Mouse (Mus musculus): ENCODE measurements around the gene Snx32. TPM values are rescaled to one million over a fixed set of nuclear protein-coding genes. Genes with fewer than 3 reads are reported as not detected.

The Snx32 gene
- polyA plus RNA-seq, 1 experiment from 2014 or later: 14.0 TPM

DNA sequence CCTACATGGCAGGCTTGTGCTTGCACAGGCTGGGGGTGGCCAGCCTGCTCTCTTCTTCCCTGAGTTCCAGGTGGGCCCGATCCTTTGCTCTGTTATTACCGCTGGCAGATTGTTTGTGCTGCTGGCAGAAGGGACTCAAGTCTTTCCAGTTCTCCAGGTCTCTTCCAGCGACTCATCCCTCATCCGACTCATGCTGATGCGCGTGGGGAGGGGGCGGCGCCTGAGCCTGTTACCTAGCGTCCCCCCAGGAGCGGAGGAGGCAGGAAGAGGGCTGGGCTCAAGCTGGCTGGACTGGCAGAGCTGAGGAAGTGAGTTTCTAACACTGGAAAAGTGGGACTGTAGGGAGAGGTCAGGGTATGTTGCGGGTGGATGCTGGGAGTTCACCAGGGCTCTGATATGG lies 33.7 kb upstream of the Snx32 start:
- Histone ChIP-seq H3K9me3 (replicated peaks; ENCODE audit: control insufficient read depth, low read length) (no peaks in the 10 kb centered on the region), H3K36me3 (ENCODE audit: control insufficient read depth, insufficient read depth, low read length) (no peaks in the 10 kb centered on the region), H3K4me2 (no peak overlapping the region), H3K4me3 (ENCODE audit: low read depth, low read length) (no peak overlapping the region), H3K27me3 (ENCODE audit: control insufficient read depth, insufficient read depth, low read length) (peaks cover 5% of the 10 kb centered on the region), H3K27ac (ENCODE audit: low read depth, low read length) (no peak overlapping the region), H3K4me1 (ENCODE audit: control insufficient read depth, insufficient read depth, low read length) (peaks cover 6% of the 10 kb centered on the region; the same call in 1 of the 2 replicates), H3K9ac (ENCODE audit: low read depth, low read length) (no peak overlapping the region)
- ATAC-seq (replicated peaks; ENCODE audit: insufficient number of reproducible peaks, low FRiP score, low TSS enrichment): no peak
- WGBS (ENCODE audit: insufficient replicate concordance): 47% methylated on average over 11 of the region's 11 CpGs

DNA sequence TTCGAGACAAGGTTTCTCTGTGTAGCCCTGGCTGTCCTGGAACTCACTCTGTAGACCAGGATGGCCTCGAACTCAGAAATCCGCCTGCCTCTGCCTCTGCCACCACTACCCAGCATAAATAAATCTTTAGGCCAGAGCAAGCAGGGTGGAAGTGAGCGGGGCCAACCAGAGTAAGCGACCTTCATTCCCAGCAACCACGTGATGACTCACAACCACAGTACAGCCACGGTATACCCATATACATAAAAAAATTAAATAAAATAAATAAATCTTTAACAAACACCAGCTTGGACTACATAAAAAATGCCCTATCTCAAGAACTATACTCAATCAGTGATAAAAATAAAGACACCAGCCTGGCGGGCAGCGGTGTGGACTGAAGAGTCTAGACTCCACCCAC lies 33.0 kb upstream of the Snx32 start:
- Histone ChIP-seq H3K9ac (ENCODE audit: low read depth, low read length) (no peak overlapping the region), H3K27me3 (ENCODE audit: control insufficient read depth, insufficient read depth, low read length) (peaks cover 5% of the 10 kb centered on the region), H3K9me3 (replicated peaks; ENCODE audit: control insufficient read depth, low read length) (no peaks in the 10 kb centered on the region), H3K36me3 (ENCODE audit: control insufficient read depth, insufficient read depth, low read length) (no peaks in the 10 kb centered on the region), H3K27ac (ENCODE audit: low read depth, low read length) (no peak overlapping the region), H3K4me2 (no peak overlapping the region), H3K4me3 (ENCODE audit: low read depth, low read length) (no peak overlapping the region), H3K4me1 (ENCODE audit: control insufficient read depth, insufficient read depth, low read length) (peaks cover 6% of the 10 kb centered on the region)
- 80% methylated on average over 9 of the region's 9 CpGs for whole genome bisulfite sequencing (ENCODE audit: insufficient replicate concordance)
- ATAC-seq (replicated peaks; ENCODE audit: insufficient number of reproducible peaks, low FRiP score, low TSS enrichment): no peak

GRCm38 (mm10) chr19:5538786-5539185 lies 28.4 kb upstream of the Snx32 start:
- Histone ChIP-seq H3K4me1 (ENCODE audit: control insufficient read depth, insufficient read depth, low read length) (no peaks in the 10 kb centered on the region; the same call in 1 of the 2 replicates), H3K36me3 (ENCODE audit: control insufficient read depth, insufficient read depth, low read length) (no peaks in the 10 kb centered on the region), H3K9ac (ENCODE audit: low read depth, low read length) (no peak overlapping the region), H3K4me2 (no peak overlapping the region), H3K4me3 (ENCODE audit: low read depth, low read length) (no peak overlapping the region), H3K27me3 (ENCODE audit: control insufficient read depth, insufficient read depth, low read length) (no peaks in the 10 kb centered on the region), H3K9me3 (replicated peaks; ENCODE audit: control insufficient read depth, low read length) (no peaks in the 10 kb centered on the region), H3K27ac (ENCODE audit: low read depth, low read length) (no peak overlapping the region)
- 57% methylated on average over 8 of the region's 8 CpGs for WGBS (ENCODE audit: insufficient replicate concordance)
- ATAC-seq (replicated peaks; ENCODE audit: insufficient number of reproducible peaks, low FRiP score, low TSS enrichment): no peak

GRCm38 (mm10) chr19:5532520-5532919 lies 22.2 kb upstream of the Snx32 start:
- Histone ChIP-seq H3K9ac (ENCODE audit: low read depth, low read length) (0 out of 2 replicates have a peak overlapping the region, but pooled peaks have one; percentile 5), H3K9me3 (replicated peaks; ENCODE audit: control insufficient read depth, low read length) (no peaks in the 10 kb centered on the region), H3K27me3 (ENCODE audit: control insufficient read depth, insufficient read depth, low read length) (peaks cover 18% of the 10 kb centered on the region), H3K4me1 (ENCODE audit: control insufficient read depth, insufficient read depth, low read length) (peaks cover 4% of the 10 kb centered on the region), H3K4me2 (no peak overlapping the region), H3K36me3 (ENCODE audit: control insufficient read depth, insufficient read depth, low read length) (no peaks in the 10 kb centered on the region), H3K27ac (ENCODE audit: low read depth, low read length) (no peak overlapping the region), H3K4me3 (ENCODE audit: low read depth, low read length) (no peak overlapping the region)
- ATAC-seq (replicated peaks; ENCODE audit: insufficient number of reproducible peaks, low FRiP score, low TSS enrichment): no peak
- 68% methylated on average over 8 of the region's 8 CpGs for WGBS (ENCODE audit: insufficient replicate concordance)

DNA sequence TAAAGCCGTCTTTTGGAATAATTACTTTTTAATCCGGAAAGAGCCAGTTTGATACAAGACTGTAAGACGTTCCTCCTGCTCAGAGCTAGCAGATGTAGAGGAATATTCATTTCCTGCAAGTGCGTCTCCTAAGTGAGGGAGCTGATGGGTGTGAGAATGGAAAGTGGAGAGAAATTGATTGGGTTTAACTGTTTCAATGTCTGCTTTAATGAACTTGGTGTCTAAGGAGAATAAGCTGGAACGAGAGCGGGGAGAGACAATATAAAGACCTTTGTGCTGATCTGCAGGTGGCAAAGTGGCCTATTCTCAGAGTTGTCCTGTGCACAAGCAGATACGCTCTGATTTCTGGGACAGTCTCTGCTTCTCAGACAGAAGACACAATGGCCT lies 19.8 kb upstream of the Snx32 start:
- H3K4me3 ChIP-seq (ENCODE audit: low read depth, low read length): no peak overlapping the region
- no peak overlapping the region for H3K4me2 ChIP-seq
- H3K9me3 ChIP-seq (replicated peaks; ENCODE audit: control insufficient read depth, low read length): no peaks in the 10 kb centered on the region
- H3K36me3 ChIP-seq (ENCODE audit: control insufficient read depth, insufficient read depth, low read length): no peaks in the 10 kb centered on the region
- peaks cover 4% of the 10 kb centered on the region for H3K4me1 ChIP-seq (ENCODE audit: control insufficient read depth, insufficient read depth, low read length)
- no peak overlapping the region for H3K9ac ChIP-seq (ENCODE audit: low read depth, low read length)
- no peak overlapping the region for H3K27ac ChIP-seq (ENCODE audit: low read depth, low read length)
- ATAC-seq (replicated peaks; ENCODE audit: insufficient number of reproducible peaks, low FRiP score, low TSS enrichment): no peak
- peaks cover 18% of the 10 kb centered on the region for H3K27me3 ChIP-seq (ENCODE audit: control insufficient read depth, insufficient read depth, low read length)
- WGBS (ENCODE audit: insufficient replicate concordance): 70% methylated on average over 7 of the region's 7 CpGs

DNA sequence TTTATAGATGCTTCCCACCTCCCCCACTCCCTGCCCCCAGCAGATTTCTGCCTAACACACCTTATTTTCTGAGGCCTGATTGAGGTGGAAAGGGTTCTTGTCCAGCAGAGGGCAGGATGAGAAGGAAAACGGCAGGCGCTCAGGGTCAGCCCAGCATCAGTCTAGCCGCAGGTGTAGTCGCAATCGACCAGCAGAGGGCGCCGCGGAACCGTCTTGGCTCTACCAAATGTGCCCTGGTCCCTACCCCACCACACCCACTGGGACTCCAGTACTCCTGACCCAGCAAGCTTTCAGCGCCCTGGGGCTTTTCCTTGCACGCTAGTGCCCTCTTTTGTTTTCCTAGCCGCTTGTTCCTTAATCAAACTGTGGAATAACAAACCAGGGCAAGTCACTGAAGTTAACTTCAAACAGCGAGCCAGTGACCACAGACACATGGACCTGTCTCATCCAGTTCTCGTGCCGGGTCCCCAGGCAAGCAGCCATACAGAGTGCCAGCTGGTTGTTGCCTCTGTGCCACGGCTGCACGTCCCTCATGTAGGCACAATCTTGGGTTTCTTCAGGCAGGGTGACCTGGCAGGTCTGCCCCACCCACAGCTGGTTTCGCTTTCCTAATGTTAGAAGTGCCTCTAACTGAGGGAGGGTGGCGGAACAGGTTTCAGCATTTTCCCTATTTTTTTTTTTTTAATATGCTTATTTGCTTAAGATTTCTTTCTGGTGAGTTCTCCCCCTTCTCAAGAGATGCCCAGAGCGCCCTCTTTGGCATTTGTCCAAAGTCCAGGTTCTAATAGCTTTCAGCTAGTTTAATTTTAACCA lies 19.2 kb upstream of the Snx32 start:
- no peak overlapping the region for H3K9ac ChIP-seq (ENCODE audit: low read depth, low read length)
- peaks cover 4% of the 10 kb centered on the region for H3K4me1 ChIP-seq (ENCODE audit: control insufficient read depth, insufficient read depth, low read length)
- no peak overlapping the region for H3K27ac ChIP-seq (ENCODE audit: low read depth, low read length)
- peaks cover 18% of the 10 kb centered on the region for H3K27me3 ChIP-seq (ENCODE audit: control insufficient read depth, insufficient read depth, low read length)
- peak overlapping the region; percentile 52 for H3K4me2 ChIP-seq
- H3K36me3 ChIP-seq (ENCODE audit: control insufficient read depth, insufficient read depth, low read length): no peaks in the 10 kb centered on the region
- WGBS (ENCODE audit: insufficient replicate concordance): 20% methylated on average over 20 of the region's 20 CpGs
- no peaks in the 10 kb centered on the region for H3K9me3 ChIP-seq (replicated peaks; ENCODE audit: control insufficient read depth, low read length)
- ATAC-seq (replicated peaks; ENCODE audit: insufficient number of reproducible peaks, low FRiP score, low TSS enrichment): peak; percentile 85; the same call in 1 of the 2 replicates
- peak overlapping the region; percentile 10; the same call in 1 of the 2 replicates for H3K4me3 ChIP-seq (ENCODE audit: low read depth, low read length)

GRCm38 (mm10) chr19:5525204-5525603 lies 14.9 kb upstream of the Snx32 start:
- no peaks in the 10 kb centered on the region for H3K36me3 ChIP-seq (ENCODE audit: control insufficient read depth, insufficient read depth, low read length)
- 71% methylated on average over 5 of the region's 5 CpGs for WGBS (ENCODE audit: insufficient replicate concordance)
- no peak for ATAC-seq (replicated peaks; ENCODE audit: insufficient number of reproducible peaks, low FRiP score, low TSS enrichment)

GRCm38 (mm10) chr19:5518721-5519120 lies 8.4 kb upstream of the Snx32 start:
- Histone ChIP-seq H3K9ac (ENCODE audit: low read depth, low read length) (no peak overlapping the region), H3K27ac (ENCODE audit: low read depth, low read length) (no peak overlapping the region), H3K4me2 (no peak overlapping the region), H3K9me3 (replicated peaks; ENCODE audit: control insufficient read depth, low read length) (no peaks in the 10 kb centered on the region), H3K4me1 (ENCODE audit: control insufficient read depth, insufficient read depth, low read length) (no peaks in the 10 kb centered on the region), H3K27me3 (ENCODE audit: control insufficient read depth, insufficient read depth, low read length) (no peaks in the 10 kb centered on the region), H3K36me3 (ENCODE audit: control insufficient read depth, insufficient read depth, low read length) (no peaks in the 10 kb centered on the region), H3K4me3 (ENCODE audit: low read depth, low read length) (no peak overlapping the region)
- no peak for ATAC-seq (replicated peaks; ENCODE audit: insufficient number of reproducible peaks, low FRiP score, low TSS enrichment)
- WGBS (ENCODE audit: insufficient replicate concordance): 77% methylated on average over 3 of the region's 3 CpGs

More at GRCm38 (mm10) chr19:5525204-5525603, 14.9 kb upstream of the Snx32 start:
- Histone ChIP-seq H3K4me2 (no peak overlapping the region), H3K27ac (ENCODE audit: low read depth, low read length) (no peak overlapping the region), H3K4me1 (ENCODE audit: control insufficient read depth, insufficient read depth, low read length) (peaks cover 4% of the 10 kb centered on the region), H3K4me3 (ENCODE audit: low read depth, low read length) (no peak overlapping the region), H3K27me3 (ENCODE audit: control insufficient read depth, insufficient read depth, low read length) (peaks cover 2% of the 10 kb centered on the region; the same call in 1 of the 2 replicates), H3K9ac (ENCODE audit: low read depth, low read length) (no peak overlapping the region), H3K9me3 (replicated peaks; ENCODE audit: control insufficient read depth, low read length) (no peaks in the 10 kb centered on the region)
